Mouse (Mus musculus) stomach, embryonic 16.5 days (tissue): ENCODE measurements around the gene Gm13769. TPM values are rescaled to one million over a fixed set of nuclear protein-coding genes. Genes with fewer than 3 reads are reported as not detected.
"Not testable (repeated sequence)": the region's sequence is repeated elsewhere in the genome, so short reads cannot be mapped to it uniquely, and the experiment has no call there.

Source experiments
- ATAC-seq: fragments of 200-750 bp; cut with Nextera tagmentation; 2 replicates; pipeline ENCODE4 v1.8.0; 2017; ENCODE audit warnings: moderate number of reproducible peaks, moderate TSS enrichment; ENCODE audit not compliant: insufficient read depth, low FRiP score
- H3K27ac ChIP-seq: fragments of 300-500 bp; sonication (generic); 2 replicates; pipeline ENCODE4 v1.5.1; 2014; ENCODE audit warnings: low read length
- H3K27me3 ChIP-seq: fragments of 300-500 bp; sonication (generic); 2 replicates; pipeline ENCODE4 v1.6.1; 2014; ENCODE audit warnings: low read length, control low read depth, mixed read lengths; ENCODE audit not compliant: control insufficient read depth, insufficient read depth
- H3K36me3 ChIP-seq: fragments of 300-500 bp; sonication (generic); 2 replicates; pipeline ENCODE4 v1.6.1; 2014; ENCODE audit warnings: low read length; ENCODE audit not compliant: control insufficient read depth, insufficient read depth
- H3K4me1 ChIP-seq: fragments of 300-500 bp; sonication (generic); 2 replicates; pipeline ENCODE4 v1.6.1; 2014; ENCODE audit warnings: low read length, control low read depth, mixed read lengths; ENCODE audit not compliant: control insufficient read depth, insufficient read depth
- H3K4me2 ChIP-seq: fragments of 300-500 bp; sonication (generic); 2 replicates; pipeline ENCODE4 v1.6.1; 2014; ENCODE audit warnings: low read depth, low read length, mixed read lengths
- H3K4me3 ChIP-seq: fragments of 300-500 bp; sonication (generic); replicated peaks from 2 replicates; pipeline ENCODE4 v1.5.1; 2014; ENCODE audit warnings: mild to moderate bottlenecking, low read length
- H3K9ac ChIP-seq: fragments of 300-500 bp; sonication (generic); 2 replicates; pipeline ENCODE4 v1.6.1; 2014; ENCODE audit warnings: low read length
- H3K9me3 ChIP-seq: fragments of 300-500 bp; sonication (generic); replicated peaks from 2 replicates; pipeline ENCODE4 v1.6.1; 2016; ENCODE audit warnings: low read length, control low read depth; ENCODE audit not compliant: control insufficient read depth
- WGBS: fragments of 180-500 bp; shearing (Covaris S2); extraction: QIAGEN DNeasy Blood & Tissue Kit; methylation state at CpG from one replicate; pipeline ENCODE4 v1.1.7; 2014; 5-methylcytosine and 5-hydroxymethylcytosine counted together
- polyA plus RNA-seq: library from polyadenylated mRNA; unstranded; fragments of >200 nt; fragmentation: Nextera tagmentation; extraction: Ambion mirVana; gene quantifications from 2 replicates; pipeline ENCODE4 v1.2.1, GENCODE M21; 2015

The Gm13769 gene
- polyA plus RNA-seq: 0.05 TPM in 1 of 2 replicates, not detected in the other

GRCm38 (mm10) chr2:90321900-90322299, at the start of gene Gm13769:
Gene Gm13769 (plus strand): TSS chr2:90322200.
- not testable (repeated sequence) for H3K27me3 ChIP-seq, H3K9me3 ChIP-seq, ATAC-seq, H3K4me2 ChIP-seq, H3K27ac ChIP-seq, H3K36me3 ChIP-seq, H3K4me1 ChIP-seq, H3K9ac ChIP-seq, H3K4me3 ChIP-seq
- no CpG with 5 or more reads among the region's 6 CpGs for WGBS

DNA sequence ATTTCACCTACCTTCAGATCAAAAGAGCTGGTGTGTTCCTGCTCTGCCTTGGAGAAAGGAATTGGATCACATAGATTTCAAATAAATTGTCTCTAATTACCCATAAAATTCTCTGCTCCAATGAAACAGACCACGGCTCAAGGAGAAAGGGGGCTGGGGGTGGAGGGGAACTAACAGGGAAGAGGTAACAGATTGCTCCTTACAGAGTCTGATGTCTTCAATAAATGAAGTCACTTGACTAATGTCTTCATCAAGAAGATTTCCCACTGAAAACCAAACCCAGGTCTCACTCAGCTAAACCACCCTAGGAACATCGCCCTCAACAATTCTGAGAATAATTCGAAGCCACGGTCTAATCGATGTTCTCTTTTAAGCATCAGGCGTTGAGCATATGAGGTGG, 29.3 kb upstream of the Gm13769 start, which contains the start of gene Olfr1272:
TSS of gene Olfr1272 (minus strand) at position 101 of the 400 bp plus-strand sequence.
- no peak within 1 kb of the TSS for H3K4me2 ChIP-seq
- no peaks in the 10 kb centered on the region for H3K36me3 ChIP-seq
- H3K9me3 ChIP-seq: no peaks in the 10 kb centered on the region
- no peak for ATAC-seq
- H3K9ac ChIP-seq: no peak within 1 kb of the TSS
- WGBS: 89% methylated on average over 6 of the region's 6 CpGs
- H3K27me3 ChIP-seq: no peaks in the 10 kb centered on the region
- no peaks in the 10 kb centered on the region for H3K4me1 ChIP-seq
- no peak within 1 kb of the TSS for H3K4me3 ChIP-seq
- H3K27ac ChIP-seq: no peak within 1 kb of the TSS

DNA sequence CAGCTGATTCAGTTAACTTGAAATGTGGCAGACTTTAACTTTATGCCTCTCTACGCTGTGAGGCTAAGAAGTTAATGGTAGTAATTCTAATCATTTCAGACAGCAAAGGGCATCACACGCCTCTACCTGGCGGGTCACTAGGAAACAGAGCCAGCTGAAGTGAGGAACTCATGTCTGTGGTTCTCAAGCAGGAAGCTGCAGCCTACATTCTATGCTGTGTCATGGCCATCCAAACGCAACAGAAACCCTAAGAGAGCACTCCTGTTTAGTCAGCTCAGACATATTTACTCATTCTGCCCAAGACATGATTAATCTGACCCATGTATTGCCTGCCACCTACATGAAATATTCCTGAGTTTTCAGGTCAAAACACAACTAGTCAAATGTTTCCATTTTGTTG, 24.7 kb downstream of the Gm13769 start:
- not testable (repeated sequence) for H3K4me3 ChIP-seq, H3K27ac ChIP-seq, H3K9me3 ChIP-seq, H3K36me3 ChIP-seq, H3K9ac ChIP-seq, H3K27me3 ChIP-seq, ATAC-seq, H3K4me1 ChIP-seq, H3K4me2 ChIP-seq
- no CpG with 5 or more reads among the region's 4 CpGs for WGBS

GRCm38 (mm10) chr2:90351047-90351446, 29.0 kb downstream of the Gm13769 start:
- not testable (repeated sequence) for H3K4me1 ChIP-seq, ATAC-seq, H3K9ac ChIP-seq, H3K36me3 ChIP-seq, H3K4me2 ChIP-seq, H3K27ac ChIP-seq, H3K9me3 ChIP-seq, H3K27me3 ChIP-seq, H3K4me3 ChIP-seq
- no CpG with 5 or more reads among the region's 6 CpGs for WGBS

GRCm38 (mm10) chr2:90351540-90351939, 29.5 kb downstream of the Gm13769 start:
- H3K9me3 ChIP-seq, H3K36me3 ChIP-seq, H3K4me2 ChIP-seq, ATAC-seq, H3K4me3 ChIP-seq, H3K27ac ChIP-seq, H3K9ac ChIP-seq, H3K27me3 ChIP-seq, H3K4me1 ChIP-seq: not testable (repeated sequence)
- no CpG with 5 or more reads among the region's 3 CpGs for WGBS

- not testable (repeated sequence) for H3K9ac ChIP-seq, H3K27me3 ChIP-seq, H3K4me2 ChIP-seq, ATAC-seq, H3K4me1 ChIP-seq, H3K36me3 ChIP-seq, H3K4me3 ChIP-seq, H3K27ac ChIP-seq, H3K9me3 ChIP-seq
- no CpG with 5 or more reads among the region's 5 CpGs for WGBS
Measured at GRCm38 (mm10) chr2:90359229-90359628, 37.2 kb downstream of the Gm13769 start.

DNA sequence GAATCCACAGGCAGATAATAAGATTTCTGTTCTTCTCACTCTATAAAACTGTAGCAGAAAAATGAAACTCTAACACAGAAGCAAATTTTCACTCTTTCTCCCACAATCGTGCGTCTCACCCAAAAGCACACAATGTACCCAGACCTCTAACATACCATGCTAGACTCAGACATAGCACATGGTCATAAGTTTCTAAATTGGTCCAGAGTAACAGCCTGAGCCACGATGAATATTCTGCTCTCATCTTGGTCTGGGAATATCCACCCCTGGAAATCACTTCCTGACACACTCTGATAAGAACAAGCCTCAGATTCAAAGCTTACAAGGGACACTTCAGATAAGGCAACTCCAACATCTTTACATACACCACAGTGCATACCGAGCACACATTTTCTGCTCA, 38.2 kb downstream of the Gm13769 start:
- H3K27me3 ChIP-seq, H3K36me3 ChIP-seq, H3K4me1 ChIP-seq, H3K4me3 ChIP-seq, H3K9me3 ChIP-seq, ATAC-seq, H3K27ac ChIP-seq, H3K9ac ChIP-seq, H3K4me2 ChIP-seq: not testable (repeated sequence)
- WGBS: no CpG with 5 or more reads among the region's 4 CpGs

Other genes with a start within 250 kb of the Gm13769 start
- not detected in 2 replicates for gene Olfr1269, start 200.8 kb upstream of the Gm13769 start, polyA plus RNA-seq
- not detected in 2 replicates for gene Olfr32, start 179.9 kb upstream of the Gm13769 start, polyA plus RNA-seq
- gene Olfr1270, start 169.1 kb upstream of the Gm13769 start, polyA plus RNA-seq: not detected in 2 replicates
- gene Olfr1506, start 97.7 kb upstream of the Gm13769 start, polyA plus RNA-seq: not detected in 2 replicates
- gene Olfr142, start 64.6 kb upstream of the Gm13769 start, polyA plus RNA-seq: not detected in 2 replicates
- gene Olfr1271, start 51.2 kb upstream of the Gm13769 start, polyA plus RNA-seq: not detected in 2 replicates
- gene Olfr1272, start 29.4 kb upstream of the Gm13769 start, polyA plus RNA-seq: not detected in 2 replicates
- not detected in 2 replicates for gene Olfr1274-ps, start 76.5 kb downstream of the Gm13769 start, polyA plus RNA-seq